Mouse (Mus musculus) layer of hippocampus, adult 8-10 months (tissue): ENCODE measurements around the gene Olfr56. TPM values are rescaled to one million over a fixed set of nuclear protein-coding genes. Genes with fewer than 3 reads are reported as not detected.

ENCODE experiments used
- DNase-seq, 2 experiments: peaks; one replicate each; pipeline ENCODE4 v3.0.0; 2022; ENCODE audit warnings: low spot score in 2 of 2
- total RNA-seq, 4 experiments: library from RNA; stranded (reverse); gene quantifications; 2 replicates each; pipeline ENCODE4 v1.2.4; 2022

The Olfr56 gene
- total RNA-seq, 4 experiments from 2014 or later = not detected

DNA sequence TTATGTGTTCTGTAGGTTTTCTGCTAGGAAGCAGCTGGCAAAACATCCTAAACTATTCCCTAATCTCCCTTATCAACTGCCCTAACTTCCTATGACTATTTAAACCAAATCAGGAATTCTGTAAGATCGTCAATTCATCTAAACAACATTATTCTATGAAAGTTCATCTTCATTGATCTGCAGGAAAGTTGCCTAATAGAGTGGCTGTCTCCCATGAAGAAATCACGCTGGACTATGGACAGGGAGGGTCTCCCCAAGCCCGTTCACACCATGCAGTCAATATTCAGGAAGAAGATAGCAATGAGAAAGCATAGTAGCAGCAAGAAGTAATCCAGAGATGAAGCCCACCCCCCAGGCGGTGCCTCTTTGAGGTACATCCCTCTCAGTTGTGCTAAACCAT is 112.5 kb downstream of the Olfr56 start:
- DNase-seq = no peak

- no peak for DNase-seq
Measured at GRCm38 (mm10) chr11:49092053-49092586, 113.4 kb downstream of the Olfr56 start.

DNA sequence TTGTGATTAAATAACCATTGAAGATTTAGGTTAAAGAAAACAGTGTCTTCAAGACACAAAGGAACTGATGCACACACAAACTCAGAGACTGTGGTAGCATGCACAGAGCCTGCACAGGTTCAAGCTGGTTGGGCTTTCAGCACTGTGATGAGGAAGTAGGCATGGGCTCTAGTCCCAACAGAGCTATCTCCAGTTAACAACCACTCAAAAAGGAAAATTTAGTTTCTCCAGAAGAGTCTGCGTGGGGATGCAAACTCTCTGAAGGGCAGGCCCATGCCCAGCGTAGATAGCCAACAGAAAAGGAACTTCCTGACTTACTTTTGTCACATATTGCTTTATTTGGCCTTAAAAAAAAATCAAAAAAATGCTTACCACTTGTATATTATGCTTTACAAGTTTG is 114.1 kb downstream of the Olfr56 start:
- no peak for DNase-seq

GRCm38 (mm10) chr11:49093861-49094660 is 115.4 kb downstream of the Olfr56 start:
- no peak for DNase-seq

DNA sequence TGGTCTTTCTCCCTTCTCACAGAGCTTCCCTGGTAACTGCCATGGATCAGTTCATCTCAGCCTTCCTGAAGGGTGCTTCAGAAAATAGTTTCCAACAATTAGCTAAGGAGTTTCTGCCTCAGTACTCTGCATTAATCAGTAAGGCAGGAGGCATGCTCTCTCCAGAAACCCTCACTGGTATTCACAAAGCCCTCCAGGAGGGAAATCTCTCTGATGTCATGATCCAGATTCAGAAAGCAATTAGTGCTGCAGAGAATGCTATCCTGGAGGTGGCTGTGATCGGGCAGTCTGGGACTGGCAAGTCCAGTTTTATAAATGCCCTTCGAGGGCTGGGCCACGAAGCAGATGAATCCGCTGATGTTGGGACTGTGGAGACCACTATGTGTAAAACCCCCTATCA is 116.7 kb downstream of the Olfr56 start:
- DNase-seq = no peak

- no peak for DNase-seq
Measured at GRCm38 (mm10) chr11:49100409-49100808, 121.7 kb downstream of the Olfr56 start.

- no peak for DNase-seq
Measured at GRCm38 (mm10) chr11:49101500-49101899, 122.8 kb downstream of the Olfr56 start.

DNA sequence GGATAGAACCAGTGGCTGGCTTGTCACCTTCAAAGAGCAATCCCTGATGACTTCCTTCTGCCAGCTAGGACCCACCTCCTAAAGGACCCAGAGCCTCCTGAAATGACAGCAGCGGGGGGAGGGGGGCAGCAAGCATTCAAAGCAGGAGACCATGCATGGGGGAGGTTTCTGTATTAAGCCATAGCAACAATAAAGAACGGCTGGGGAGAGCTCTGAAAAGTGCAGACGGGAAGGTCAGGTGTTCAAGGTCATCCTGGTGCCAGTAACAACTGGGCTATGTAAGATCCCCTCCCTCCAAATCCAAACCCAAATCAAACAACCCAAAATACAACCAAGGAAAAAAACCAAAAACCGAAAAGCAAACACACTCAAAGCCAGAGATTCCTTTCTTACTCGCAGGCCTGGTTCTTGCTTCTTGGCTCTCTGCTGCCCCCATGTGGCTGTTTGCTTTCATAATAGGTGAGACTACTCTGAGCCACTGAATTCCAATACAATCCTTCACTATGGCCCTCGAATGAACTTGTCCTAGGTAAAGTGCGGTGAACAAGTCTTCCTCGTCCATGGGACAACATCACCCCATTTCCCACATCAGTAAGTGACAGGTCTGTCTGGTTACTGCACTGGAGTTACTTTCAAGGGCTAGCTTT is 124.5 kb downstream of the Olfr56 start:
- peak; percentile 56 to 87 for DNase-seq

- DNase-seq = no peak
Measured at GRCm38 (mm10) chr11:49105752-49106151, 127.1 kb downstream of the Olfr56 start.

DNA sequence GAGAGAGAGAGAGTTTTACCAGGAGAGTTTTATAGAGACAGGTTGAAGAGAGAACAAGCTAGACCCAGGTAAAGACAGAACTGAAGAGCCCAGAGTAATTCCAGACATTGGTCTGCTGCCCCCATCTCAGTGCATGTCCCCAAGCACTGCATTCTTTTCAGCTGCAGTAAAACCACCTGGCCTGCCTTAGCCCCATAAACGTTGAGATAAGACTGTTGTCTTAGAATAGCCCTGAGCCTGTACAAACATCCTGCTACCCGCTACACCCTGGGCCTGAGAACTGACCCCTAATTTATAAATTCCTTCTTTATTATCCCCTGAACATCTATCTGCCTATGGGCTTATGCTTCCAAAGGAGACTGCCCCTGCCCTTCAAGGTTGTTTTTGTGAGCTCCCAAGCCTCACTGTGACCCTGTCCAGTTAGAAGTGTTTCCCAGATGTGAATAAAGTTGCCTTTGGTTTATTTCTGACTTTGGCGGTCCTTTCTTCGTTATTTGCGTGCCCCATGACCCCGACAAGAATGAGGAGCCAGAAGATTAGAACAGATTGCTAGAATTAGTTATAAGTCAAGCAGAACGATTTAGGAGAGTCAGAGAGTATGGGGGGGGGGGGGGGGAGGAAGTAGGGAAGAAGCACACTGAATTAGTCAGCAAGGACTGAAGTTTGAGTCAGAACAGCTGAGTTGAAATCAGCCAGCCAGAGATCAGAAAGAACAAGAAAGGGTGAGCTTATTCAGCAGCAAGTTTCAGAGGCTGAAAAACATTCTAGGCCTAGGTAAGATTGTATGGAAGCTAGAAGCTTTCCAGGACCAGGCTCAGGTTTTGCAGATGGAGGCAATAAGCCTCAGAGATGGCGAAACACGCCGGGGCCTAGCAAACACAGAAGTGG is 129.2 kb downstream of the Olfr56 start:
- DNase-seq = no peak

DNA sequence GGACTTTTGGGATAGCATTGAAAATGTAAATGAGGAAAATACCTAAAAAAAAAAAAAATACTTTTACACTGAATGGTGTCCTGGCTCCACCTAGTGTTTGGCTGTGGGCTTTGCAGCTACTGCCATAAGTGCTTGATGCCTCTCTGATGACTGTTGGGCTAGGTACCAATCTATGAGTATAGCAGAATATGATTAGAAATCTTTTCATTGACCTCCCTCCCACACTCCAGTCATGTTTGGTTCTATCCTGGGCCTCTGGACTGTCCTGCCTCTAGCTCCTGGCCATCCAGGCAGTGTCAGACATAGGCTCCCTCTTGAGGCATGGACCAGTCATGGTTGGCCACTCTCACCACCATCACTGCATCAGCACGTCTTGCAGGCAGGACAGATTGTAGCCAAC is 130.1 kb downstream of the Olfr56 start:
- peak in 1 of 2 experiments; percentile 12 for DNase-seq

GRCm38 (mm10) chr11:49111000-49111399 is 132.3 kb downstream of the Olfr56 start:
- DNase-seq = no peak

DNA sequence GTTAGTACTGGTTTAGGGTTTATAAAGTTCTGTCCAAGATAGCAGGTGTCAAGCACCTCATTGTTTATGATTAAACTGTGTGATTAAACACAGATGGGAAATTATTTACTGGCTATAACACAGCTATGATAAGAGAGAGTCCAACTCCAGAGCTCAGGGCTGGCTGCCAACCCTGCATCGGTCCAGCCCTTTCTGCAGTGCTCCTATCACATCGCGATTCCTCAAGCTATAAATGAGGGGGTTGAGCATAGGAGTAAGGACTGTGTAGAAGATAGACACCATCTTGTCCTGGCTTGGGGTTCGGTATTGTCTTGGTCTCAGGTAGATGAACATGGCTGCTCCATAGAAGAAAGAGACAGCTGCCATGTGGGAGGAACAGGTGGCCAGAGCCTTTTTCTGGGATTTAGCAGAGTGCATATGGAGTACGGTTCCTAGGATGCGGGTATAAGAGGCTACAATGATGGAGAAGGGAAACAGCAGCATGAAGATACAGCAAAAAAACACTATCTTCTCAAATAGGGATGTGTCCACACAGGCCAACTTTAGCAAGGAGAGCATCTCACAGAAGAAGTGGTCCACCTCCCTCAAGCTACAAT is 134.0 kb downstream of the Olfr56 start:
- peak; percentile 25 to 35 for DNase-seq

GRCm38 (mm10) chr11:49114158-49114557 is 135.5 kb downstream of the Olfr56 start:
- DNase-seq = no peak

- DNase-seq = no peak
Measured at GRCm38 (mm10) chr11:49114774-49115173, 136.1 kb downstream of the Olfr56 start, which contains the start of gene Olfr1396. TSS of gene Olfr1396 (minus strand) at chr11:49114874.

DNA sequence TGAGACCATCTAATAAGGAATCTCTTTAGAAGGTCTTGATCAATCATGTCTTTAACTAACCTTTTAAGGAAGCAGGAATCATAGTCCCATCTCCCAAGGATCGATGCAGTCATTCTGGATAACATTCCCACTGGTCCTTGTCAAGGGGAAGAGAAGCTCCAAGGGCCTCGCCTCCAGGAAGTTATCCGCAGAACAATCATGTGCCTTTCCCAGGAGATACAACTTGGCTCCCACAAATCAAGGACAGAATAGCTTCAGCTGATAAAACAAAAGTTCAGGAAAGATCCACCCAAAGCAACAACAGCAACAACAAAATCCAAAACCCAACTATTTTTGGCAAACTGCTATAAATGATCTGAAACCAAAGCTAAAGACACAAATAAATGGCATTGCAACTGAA is 140.9 kb downstream of the Olfr56 start:
- no peak for DNase-seq

- DNase-seq = no peak
Measured at GRCm38 (mm10) chr11:49124169-49124568, 145.5 kb downstream of the Olfr56 start.

DNA sequence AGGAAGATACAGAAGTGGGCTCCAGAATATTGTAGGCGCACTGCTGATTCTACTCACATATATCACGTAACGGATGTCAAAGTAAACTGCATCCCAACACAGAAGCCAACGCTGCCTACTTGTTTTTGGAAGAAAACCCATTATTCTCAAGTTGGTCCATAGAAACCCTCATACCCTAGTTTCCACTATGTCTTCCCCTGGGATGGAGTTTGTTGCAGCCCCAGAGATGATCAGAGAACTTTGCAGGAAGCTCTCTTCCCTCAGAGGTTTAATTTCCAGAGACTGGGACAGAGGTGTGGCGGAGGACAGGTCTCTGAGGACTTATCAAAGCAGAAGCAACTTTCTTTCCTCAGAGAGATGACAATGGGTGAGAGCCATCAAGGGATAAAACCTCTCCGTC is 163.3 kb downstream of the Olfr56 start, which contains the start of gene Olfr1395:
Olfr1395 (plus strand) TSS at position 301 of the 400 bp plus-strand sequence.
- DNase-seq = no peak

GRCm38 (mm10) chr11:49154077-49154476 is 175.4 kb downstream of the Olfr56 start, which contains the start of gene Olfr1394:
TSS of gene Olfr1394 (plus strand) at chr11:49154377.
- no peak for DNase-seq

DNA sequence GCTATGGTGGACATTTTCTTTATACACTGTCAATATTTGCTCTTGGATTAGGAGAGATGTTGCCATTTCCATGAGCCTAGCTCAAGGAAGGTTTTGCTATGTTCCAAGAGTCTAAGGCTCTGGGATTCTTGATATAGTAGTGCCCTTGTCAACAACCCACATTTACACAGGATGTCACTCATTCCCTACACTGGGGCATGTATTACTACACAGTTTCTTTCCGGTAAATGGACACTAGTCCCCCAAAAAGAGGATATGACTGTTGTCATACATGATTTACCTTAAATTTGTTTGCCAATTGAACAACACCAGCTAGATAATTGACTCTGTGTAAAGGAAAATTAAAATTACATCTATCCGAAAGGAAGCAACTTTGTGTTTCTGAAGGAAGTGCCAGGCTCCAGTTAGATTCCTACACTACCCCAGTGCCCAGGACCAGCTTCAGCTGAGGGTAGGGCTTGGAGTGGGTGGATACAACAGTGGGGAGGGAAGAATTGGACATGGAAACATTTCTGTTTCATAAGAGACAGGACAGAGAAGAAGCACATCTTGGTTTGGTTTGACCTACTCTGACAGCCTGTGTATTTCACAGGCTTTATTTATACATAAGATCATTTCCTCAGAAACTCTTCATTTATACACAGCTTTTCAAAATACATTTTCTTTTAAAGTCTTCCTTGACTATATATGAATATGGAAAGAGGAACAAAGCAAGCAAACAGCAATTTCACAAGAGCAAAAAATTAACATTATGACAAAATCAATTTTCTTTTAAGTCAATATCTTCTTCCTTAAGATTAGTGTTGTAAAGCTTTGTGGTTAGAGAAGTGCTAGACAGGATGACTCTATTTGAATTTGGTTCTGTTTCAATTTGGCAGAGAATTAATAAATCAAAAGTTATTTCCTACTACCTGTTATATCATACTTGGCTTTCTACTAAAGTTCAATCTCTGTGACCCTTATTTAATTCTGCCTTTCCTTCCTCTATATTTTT is 178.4 kb downstream of the Olfr56 start:
- no peak for DNase-seq
